Mouse (Mus musculus): ENCODE measurements around the gene Espl1.

The Espl1 gene

DNA sequence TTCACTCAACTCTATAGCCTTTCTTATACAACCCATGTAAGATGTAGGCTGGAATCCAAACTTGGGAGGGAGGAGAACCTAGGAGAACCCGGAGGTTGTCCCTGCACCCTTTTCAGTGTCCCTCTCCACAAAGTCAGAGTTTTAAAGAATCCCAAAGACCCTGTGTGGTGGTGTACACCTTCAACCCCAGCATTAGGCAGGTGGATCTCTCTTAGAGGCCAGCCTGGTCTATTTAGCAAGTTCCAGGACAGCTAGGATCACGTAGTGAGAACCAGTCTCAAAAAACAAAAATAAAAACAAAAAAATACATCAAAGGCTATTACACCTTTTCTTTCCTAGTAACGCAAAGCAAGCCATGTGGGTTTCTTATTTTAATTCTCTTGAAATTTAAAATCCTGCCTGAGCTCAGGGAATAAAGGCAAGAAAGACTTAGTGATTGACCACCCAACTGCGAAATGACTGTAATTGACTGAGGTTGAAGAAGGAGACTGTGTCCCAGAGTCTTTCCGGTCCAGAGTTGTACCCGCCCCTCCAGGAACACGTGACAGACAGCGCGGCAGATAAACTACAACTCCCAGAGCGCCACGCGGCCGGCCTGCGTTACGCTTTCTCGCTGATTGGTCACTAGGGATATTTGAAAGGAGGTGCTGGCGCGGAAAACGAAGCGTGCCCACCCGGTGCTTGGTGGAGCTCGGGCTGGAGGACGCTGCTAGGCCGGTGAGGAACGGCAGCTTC, at the start of gene Espl1:
Gene Espl1, plus strand, starts transcription at position 634 of the 735 bp plus-strand sequence.
- peak; percentile 79 for DNase-seq (ENCODE audit: low read depth, low spot score)

DNA sequence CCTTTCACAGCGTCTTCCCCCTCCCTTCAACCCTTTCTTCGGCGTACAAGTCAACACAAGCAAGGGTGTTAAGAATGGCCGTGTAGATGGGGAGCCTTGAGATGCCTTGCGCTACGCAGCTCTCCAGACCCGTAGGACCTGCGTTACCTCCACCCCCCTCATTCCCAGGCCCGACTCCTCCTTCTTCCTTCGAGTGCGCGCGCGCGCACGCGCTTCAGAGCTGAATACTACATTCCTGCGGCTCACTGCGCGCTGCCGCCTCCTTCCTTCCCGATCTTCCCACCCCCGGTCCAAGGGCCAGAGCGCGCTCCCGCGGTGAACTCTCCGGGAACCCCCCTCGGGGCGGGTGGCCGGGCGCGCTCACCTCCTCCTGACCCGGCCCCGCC, 49.2 kb upstream of the Espl1 start:
- peak; percentile 71 for DNase-seq (ENCODE audit: low read depth, low spot score)

DNA sequence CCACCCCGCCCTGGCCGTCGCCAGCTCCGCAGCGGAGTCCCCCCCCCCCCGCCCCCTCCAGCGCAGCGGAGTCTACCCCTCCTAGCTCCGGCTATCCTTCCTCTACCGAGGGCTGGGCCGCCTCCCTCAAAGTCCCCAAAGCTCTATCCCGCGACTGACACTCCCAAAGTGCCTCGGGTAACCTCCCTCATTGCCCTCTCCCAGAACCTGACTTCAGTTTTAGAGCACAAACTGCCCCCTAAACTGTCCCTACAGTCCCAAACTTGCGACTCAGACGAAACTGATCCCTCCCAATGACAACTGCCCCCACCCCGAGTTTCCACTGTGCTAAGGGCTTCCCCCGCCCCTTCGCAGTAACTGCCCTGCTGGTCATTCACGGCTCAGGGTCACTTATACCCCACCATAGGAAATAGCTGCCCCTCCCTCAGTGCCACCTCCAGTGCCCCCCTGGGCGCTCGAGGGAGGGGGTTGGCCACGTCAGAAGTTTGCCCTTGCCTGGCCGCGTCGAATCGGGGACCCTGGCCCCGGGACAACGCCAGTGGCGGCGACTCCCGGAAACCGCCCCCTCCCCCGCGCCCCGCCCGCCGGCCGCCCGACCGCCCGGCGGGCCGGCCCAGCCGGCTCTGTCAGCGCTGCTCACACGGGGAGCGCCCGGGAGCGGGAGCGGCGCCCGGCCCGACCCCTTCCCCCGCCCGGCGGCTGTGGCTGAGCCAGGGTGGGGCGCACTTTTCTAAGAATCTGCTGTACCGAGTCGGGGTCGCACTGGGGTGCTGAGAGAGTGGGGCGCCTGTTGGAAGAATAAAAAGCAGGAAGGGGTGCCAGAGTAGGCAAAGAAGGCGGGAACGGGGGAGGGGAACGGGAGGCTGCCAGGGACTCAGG, 48.6 kb upstream of the Espl1 start:
- DNase-seq (ENCODE audit: low read depth, low spot score), result no peak

DNA sequence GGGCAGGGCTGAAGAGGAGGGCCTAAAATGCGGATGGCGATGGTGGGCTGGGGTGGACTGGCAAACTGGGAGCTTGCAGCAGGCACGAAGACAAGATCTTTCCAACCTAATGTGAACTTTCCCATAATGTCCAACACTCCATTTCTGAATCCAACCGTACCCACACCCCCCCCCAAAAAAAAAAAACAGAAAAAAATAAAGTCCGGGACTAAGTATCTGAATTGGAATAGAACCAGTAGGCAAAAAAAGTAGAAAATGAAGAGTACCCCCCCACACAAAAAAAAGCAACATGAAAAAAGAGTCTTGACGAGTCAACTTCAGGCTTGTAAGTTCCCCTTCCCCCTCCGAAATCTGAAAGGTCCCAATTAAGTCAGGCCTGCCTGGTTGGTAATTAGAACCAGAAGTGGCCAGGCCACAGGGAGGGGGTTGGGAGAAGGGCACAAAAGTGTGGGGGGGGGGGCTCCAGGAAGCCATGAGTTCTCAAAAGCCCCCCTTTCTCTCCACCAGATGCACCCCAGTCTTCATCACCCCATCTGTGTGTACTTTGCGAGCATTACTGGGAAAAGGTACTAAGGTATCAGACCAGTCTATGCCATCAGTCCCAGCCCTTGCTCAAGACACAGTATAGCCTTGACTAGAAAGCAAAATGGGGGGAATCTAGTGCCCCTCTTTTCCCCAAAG, 47.8 kb upstream of the Espl1 start:
- no peak for DNase-seq (ENCODE audit: low read depth, low spot score)

DNA sequence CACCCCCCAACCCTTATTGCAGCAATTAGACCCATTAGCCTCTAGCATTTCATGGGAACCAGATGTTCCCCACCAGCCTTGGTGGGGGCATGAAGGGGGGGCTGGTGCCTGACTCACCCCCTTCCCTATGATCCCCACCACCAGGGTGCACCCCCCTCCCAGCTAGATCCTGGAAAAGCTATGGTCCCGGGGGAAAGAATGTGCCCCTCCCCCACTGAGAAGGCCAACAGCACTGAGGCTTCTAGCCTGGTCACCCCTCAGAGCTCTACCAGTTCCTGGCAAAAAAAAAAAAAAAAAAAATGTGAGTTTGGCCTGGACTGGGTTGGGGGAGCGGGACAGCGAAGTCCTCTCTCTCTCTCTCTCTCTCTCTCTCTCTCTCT, 47.3 kb upstream of the Espl1 start:
- DNase-seq (ENCODE audit: low read depth, low spot score), result no peak

DNA sequence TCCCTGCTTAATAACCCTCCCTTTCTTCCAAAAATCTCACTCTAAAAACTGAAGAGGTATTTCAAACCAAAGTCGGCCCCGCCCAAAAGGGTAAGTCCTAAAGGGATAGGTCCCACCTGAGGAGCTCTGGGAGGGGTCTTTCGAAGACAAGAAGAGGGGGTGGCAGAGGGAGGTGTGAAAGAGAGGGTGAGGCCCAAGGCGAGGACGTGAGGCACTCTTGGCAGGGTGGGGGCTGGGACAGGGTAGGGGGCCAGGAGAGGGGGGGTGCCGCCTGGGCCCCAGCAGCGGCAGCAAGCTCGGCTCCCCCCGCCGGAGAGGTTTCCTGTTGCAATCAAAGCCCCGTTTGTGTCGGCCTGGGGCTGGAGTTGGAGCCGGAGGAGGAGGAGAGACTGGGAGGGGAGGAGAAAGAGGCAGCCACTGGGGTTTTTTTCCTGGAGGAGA, 46.8 kb upstream of the Espl1 start:
- DNase-seq (ENCODE audit: low read depth, low spot score), result no peak

DNA sequence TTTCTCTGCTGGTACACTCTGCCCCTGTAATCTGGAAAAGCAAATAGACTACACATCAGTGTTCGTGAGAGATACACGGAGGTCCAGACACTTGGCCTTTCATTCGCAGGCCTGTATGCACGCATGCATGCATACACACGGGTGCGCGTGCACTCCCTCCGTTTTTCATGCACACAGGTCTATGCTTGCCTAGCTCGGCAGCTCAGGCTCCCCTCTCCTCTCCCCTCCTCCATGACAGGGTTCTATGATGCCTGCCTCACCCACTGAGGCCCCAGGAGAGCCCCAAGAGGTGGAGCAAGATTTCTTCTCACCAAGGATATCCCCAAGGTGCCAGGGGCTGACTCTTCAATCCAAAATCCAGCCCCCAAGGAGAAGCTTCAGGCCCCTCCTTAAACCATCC, 46.1 kb upstream of the Espl1 start:
- DNase-seq (ENCODE audit: low read depth, low spot score), result no peak

DNA sequence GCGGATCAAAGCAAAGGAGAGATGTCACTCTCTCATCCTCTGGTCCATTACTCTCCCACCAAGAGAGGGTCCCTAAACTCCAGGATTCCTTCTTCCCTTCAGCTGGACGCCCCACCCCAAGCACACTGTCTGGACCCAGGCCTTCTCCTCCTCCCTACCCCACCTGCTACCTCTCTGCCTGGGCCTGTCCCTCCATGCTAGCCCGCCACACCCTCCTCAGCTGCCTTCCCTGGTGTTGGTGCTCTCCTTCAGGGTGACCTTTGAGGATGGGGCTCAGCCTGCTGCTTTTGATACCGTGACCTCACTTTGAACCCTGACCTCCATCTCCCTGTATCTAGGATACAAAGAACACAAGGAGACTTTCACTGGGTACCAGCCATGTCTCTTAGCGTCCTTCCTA, 45.5 kb upstream of the Espl1 start:
- no peak for DNase-seq (ENCODE audit: low read depth, low spot score)

DNA sequence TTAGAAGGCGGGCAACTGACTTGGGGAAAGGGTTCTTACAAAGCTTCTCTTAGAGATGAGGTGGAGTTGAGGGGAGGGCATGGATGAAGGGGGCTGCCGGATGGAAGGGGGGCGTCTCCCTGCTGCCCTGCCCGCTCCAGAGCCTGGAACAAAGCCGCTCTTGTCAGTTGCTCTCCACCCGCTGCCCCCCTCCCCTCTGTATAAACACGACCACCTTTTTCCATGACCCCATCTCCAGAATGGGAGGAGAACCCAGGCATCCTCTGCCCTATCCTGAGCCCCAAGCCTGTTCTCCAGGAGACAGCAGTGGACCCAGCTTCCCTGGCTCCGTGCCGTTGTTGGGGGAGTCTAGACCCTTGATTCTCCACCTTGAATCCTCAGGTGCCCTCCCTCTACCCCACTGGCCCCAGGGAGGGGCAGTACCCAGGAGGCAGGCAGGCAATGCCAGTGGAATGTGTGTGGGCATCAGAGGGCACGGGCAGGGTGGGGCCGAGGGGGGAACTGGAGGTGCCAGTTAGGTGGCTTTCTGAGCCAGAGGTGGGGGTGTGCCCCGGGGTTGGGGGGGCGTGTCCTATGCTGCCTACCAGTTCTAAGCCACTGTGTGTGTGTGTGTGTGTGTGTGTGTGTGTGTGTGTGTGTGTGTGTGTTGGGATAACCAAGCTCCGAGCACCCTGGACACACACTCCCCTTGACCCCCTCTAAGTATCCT, 40.4 kb upstream of the Espl1 start:
- no peak for DNase-seq (ENCODE audit: low read depth, low spot score)

DNA sequence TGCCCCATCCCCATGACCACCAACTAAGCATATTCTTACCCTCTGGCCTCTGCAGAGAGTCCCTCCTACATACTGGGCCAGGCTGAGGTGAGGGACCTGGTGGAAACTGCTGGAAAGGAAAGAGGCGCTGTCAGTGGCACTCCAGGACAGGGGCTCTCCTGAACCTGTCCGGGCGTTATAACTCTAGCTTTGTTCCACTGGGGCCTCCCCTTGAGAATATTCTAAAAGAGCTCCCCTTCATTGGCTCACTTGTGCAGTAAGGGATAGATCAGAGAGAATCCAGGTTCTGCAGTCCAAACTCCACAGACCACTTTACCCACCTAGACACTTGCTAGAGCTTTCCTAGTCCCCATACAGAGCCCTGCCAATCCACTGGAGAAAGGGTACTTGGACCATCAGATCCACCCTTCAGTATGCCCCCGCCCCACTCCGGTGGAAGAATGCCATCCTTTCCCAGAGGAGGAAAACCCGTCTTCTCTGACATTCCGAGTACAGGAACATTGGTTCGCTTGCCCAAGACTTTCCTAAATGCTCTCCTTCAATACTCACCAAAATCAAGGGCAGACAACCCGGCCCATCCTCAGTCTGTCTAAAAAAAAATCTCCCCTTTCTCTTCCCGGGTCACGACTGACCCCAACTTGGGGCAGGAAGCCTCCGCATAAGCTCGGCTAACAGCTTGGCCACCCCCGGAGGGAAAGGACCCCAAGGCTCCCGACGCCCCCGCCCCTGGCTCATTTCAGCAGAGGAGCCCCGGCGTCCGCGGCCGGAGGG, 39.5 kb upstream of the Espl1 start:
- no peak for DNase-seq (ENCODE audit: low read depth, low spot score)

DNA sequence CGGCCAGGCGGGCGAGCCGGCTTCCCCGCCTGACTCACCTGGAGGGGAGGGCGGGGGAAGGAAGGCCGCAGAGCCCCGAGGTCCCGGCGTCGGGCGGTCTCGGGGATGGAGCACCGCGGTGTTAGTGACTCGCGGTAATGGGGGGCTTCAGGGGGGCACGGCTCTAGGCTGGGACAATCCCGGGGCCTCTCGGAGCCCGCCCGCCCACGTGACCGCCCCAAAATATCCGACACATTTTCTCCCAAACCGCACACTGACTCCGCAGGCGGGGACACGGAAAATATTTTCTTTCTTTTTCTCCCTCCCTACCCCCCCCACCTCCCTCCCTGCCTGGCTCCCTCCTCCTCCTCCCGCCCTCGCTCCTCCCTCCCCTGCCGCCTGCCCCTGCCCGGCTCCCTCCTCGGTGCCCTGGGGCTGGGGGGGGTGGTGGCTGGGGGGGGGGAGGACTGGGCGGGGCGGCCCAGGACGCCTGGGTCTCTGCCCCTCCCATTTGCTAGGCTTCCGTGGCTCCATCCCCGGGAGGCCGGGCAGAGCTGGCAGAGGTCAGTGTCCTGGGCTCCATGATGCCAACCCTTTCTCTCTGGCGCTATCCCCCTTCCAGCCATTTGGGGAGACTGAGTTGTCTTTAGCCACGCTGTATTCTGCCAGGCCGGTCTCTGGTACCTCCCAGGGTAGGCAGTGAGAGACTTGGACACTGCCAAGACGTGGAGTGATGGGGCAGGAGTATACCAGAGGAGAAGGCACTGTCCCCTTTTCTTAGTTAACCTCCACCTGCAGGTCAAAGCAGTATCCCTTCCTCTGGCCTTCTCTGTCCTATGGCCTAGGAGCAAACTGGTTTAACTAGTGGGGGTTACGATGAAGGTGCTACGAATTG, 38.6 kb upstream of the Espl1 start, which contains the start of gene Rarg:
Gene Rarg, minus strand, starts transcription at position 316 of the 874 bp plus-strand sequence.
- no peak for DNase-seq (ENCODE audit: low read depth, low spot score)

DNA sequence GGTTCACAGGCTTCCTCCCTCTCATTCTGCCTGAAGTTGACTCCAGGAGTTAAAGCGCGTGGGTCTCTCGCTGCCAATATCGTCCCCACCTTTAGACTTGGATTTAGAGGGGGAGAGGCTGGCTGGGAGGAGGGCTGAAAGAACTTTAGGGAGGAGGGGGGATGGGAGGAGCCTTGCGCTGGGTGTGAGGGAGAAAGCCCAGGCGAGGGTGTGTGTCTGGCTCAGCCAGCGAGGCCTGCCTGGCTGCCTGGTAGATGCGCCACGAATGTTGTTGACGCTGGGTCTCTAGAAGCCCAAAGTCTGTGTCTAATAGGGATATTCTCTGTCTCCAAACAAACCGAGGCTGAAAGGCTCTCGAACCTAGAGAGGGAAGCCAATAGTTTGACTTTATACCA, 38.0 kb upstream of the Espl1 start:
- no peak for DNase-seq (ENCODE audit: low read depth, low spot score)

DNA sequence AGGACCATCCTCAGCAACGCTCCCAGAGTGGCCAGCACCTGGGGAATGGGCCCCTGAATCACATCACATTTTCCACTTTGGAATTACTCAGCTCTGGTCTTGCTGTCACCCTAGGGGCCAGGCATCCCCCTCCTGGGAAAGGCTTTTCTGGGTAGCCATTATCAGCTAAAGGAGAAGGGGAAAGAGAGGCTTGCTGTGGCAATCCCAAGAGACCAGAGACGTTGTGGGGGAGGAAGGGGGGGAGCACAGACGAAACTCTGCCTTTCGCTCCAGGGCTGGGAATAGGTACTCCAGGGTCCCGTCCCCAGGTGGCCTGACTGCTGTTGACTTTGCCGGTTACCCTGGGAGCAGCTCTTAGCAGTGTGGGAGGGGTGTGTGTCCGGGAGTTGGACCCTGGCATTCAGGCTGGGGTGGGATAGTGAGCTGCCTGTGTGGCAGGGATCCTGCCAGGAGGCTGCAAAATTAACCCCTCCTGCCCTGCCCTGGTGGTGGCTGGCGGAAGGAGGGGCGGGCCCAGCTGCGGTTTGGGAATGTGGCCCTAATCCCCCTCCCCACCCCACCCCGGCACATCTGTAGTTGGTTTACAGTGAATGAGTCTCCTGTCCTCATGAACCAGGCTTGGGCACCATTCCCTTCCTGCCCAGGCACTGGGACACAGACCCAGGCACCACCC, 37.3 kb upstream of the Espl1 start:
- DNase-seq (ENCODE audit: low read depth, low spot score), result no peak

DNA sequence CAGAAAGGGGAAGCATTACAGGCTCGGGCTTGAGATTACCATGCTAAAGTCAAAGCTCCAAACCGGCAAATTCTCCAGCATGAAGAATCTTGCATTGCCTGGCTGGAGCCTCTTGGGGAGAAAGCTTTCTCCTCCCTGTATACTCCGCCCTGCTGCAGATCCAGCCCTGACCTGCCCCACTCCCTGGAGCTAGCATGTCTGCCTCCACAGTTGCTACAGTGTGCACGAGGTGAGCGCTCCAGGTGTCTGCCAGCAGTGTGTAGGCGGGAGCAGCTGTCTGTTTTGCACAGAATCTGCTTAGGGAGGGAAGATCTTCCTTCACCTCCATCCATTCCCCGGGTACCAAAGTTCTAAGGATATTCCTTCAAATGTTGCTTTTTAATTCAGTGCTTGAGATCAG, 33.5 kb upstream of the Espl1 start:
- DNase-seq (ENCODE audit: low read depth, low spot score), result no peak

DNA sequence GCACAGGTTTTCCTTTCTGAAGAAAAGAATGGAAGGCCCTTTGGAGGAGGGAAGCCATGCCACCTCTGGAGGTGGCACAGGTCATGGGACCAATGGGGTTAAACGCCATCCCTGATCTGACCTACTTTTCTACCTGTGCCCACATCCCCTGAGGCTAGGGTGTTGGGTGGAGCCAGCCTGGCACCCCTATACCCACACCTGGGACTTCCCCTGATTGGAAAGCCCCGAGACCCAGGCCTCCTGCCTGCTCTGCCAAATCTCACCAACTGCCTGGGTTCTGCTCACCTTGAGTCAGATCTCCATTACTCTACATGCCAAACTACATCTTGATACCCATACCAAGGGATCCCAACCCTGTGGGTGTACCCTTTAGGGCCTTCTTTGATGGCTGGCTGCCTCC, 33.0 kb upstream of the Espl1 start:
- no peak for DNase-seq (ENCODE audit: low read depth, low spot score)

DNA sequence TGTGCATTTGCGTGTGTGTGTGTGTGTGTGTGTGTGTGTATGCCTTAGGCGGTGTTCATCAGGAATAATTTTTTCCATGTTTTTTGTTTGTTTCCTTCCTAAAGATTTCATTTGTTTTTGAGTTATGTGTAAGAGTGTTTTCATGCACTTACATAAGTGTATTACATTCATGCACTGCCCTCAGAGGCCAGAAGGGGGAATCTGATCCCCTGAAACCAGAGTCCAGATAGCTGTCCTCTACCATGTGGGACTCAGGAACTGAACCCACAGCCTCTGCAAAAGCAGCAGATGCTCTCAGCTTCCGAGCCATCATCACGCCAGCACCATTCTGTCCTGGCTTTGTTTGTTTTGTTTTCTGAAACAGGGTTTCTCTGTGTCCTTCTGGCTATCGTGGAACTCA, 30.5 kb upstream of the Espl1 start:
- no peak for DNase-seq (ENCODE audit: low read depth, low spot score)

DNA sequence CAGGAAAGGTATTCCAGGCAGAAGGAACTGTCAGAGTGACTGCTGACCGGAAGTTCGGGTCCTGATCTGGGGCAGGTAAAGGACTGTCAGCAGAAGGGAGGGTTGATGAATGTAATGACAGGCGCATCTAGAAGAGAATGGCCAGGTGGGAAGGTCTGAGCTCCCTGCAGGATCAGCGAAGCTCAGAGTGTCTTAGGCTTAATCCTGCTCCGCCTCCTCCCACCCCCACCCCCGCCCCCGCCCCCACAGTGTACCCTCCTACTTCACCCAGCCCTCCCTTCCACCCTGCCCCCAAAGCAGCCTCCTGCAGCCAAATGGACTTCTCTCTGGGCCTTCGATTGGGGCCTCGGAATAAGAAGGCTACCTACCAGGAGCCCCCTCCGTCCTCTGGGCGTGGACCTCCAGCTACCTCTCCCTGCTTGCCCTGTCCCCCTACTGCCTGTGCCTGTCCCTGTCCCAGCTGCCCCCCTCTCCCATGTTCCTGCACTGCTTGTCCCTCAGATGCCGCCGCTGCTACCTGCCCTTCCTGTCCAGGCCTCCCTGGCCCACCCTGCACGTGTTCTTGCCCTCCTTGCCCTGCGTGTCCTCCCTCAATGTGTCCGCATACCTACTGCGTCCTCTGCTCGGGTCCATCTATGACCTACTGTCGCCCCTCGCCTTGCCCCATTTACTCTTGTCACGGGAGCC, 25.6 kb upstream of the Espl1 start, which contains the start of gene Gm9918:
Gene Gm9918, plus strand, starts transcription at position 290 of the 687 bp plus-strand sequence.
- no peak for DNase-seq (ENCODE audit: low read depth, low spot score)

DNA sequence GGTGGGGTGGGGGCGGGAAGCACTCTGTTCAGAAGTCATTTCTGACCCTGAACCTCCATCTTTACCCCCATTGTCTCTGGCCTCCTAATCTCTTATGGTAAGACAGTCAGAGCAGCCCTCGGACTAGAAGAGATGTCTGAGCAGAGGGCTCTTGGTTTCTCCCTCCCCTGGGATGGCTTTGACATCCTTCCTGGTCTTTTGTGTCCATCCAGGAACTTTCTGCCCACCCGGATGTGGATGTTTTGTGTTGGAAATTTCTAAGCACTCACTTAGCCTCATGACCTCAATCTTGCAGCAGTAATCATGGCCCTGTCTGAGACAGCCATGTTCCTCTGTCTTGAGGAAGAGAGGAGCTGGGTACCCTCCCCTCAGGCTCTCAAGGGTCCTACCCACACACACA, 24.6 kb upstream of the Espl1 start:
- no peak for DNase-seq (ENCODE audit: low read depth, low spot score)

Data from retina, postnatal 7 days (tissue).